ENCODE assay signal across 8 mouse cellular contexts in genomic region chrX:96130663-96131062, GRCm38 (mm10). TPM values are rescaled to one million over a fixed set of nuclear protein-coding genes. Genes with fewer than 3 reads are reported as not detected.
A peak's percentile ranks its signal among the peaks of the same experiment; 100 is the strongest.
DNase-seq lines count a peak whose midpoint lies in the region; ATAC-seq lines count a peak whose summit lies in the region.
"Had no signal": no experiment of that assay in that cellular context is flagged by ENCODE, and none has a peak within 500 bp of the region (broad histone marks: within the 10 kb centered on the region; RNA-seq: fewer than 3 reads in every experiment).

No protein-coding gene starts in this region.

- no peak overlapping the region for H3K4me2 ChIP-seq in forebrain, embryonic 11.5 days (ENCODE audit: low read depth, low read length, severe bottlenecking)
- H3K4me2 ChIP-seq: embryonic facial prominence, embryonic 15.5 days had no signal

- peaks cover 63% of the 10 kb centered on the region; the same call in 1 of the 2 replicates for H3K27me3 ChIP-seq in limb, embryonic 10.5 days (ENCODE audit: low read depth, poor library complexity, severe bottlenecking)
- no peaks in the 10 kb centered on the region for H3K27me3 ChIP-seq in forebrain, embryonic 11.5 days (ENCODE audit: control insufficient read depth, insufficient read depth, low read length)
- H3K27me3 ChIP-seq: embryonic facial prominence, embryonic 15.5 days had no signal

- no peak overlapping the region for H3K9ac ChIP-seq in forebrain, embryonic 11.5 days (ENCODE audit: low read length)
- H3K9ac ChIP-seq: embryonic facial prominence, embryonic 15.5 days had no signal

- peak; percentile 80 for DNase-seq in T-cell, adult 2 months (ENCODE audit: low spot score)
- DNase-seq in kidney, adult 9 months = peak; percentile 40
- no peak for DNase-seq in limb, embryonic 10.5 days (ENCODE audit: low spot score)
- DNase-seq in urinary bladder, postnatal 14 days (ENCODE audit: low spot score) = no peak
- no peak for DNase-seq in forebrain, embryonic 11.5 days (ENCODE audit: low spot score)

- no peaks in the 10 kb centered on the region for H3K4me1 ChIP-seq in limb, embryonic 10.5 days
- H3K4me1 ChIP-seq in forebrain, embryonic 11.5 days (replicated peaks; ENCODE audit: control insufficient read depth, insufficient read depth, low read length) = no peaks in the 10 kb centered on the region
- H3K4me1 ChIP-seq: embryonic facial prominence, embryonic 15.5 days had no signal

- no peak overlapping the region for H3K27ac ChIP-seq in limb, embryonic 10.5 days
- no peak overlapping the region for H3K27ac ChIP-seq in forebrain, embryonic 11.5 days (ENCODE audit: low read depth, low read length)
- H3K27ac ChIP-seq: embryonic facial prominence, embryonic 15.5 days had no signal

- 65% methylated on average over 6 of the region's 6 CpGs for WGBS in limb, embryonic 10.5 days
- WGBS in forebrain, embryonic 11.5 days = 72% methylated on average over 6 of the region's 6 CpGs

- no peaks in the 10 kb centered on the region for H3K9me3 ChIP-seq in limb, embryonic 10.5 days (replicated peaks)
- H3K9me3 ChIP-seq in forebrain, embryonic 11.5 days (ENCODE audit: control insufficient read depth, low read length) = no peaks in the 10 kb centered on the region
- H3K9me3 ChIP-seq: embryonic facial prominence, embryonic 15.5 days had no signal

- H3K4me3 ChIP-seq in limb, embryonic 10.5 days = no peak overlapping the region
- no peak overlapping the region for H3K4me3 ChIP-seq in forebrain, embryonic 11.5 days (ENCODE audit: low read depth, low read length)
- H3K4me3 ChIP-seq: embryonic facial prominence, embryonic 15.5 days had no signal

- no peaks in the 10 kb centered on the region for H3K36me3 ChIP-seq in limb, embryonic 10.5 days
- no peaks in the 10 kb centered on the region for H3K36me3 ChIP-seq in forebrain, embryonic 11.5 days (ENCODE audit: control insufficient read depth, insufficient read depth, low read length)
- H3K36me3 ChIP-seq: embryonic facial prominence, embryonic 15.5 days had no signal

- peak; percentile 74 for ATAC-seq in CD4-positive, CD25-positive, alpha-beta regulatory T cell, adult 4 months
- peak; percentile 86 for ATAC-seq in megakaryocyte, adult 5-6 weeks (ENCODE audit: poor library complexity, severe bottlenecking)
- no peak for ATAC-seq in forebrain, embryonic 11.5 days (replicated peaks; ENCODE audit: low FRiP score)

RNA-seq across cellular contexts. Expression of gene Msn, which starts 34.8 kb away (rescaled TPM):
- 1,000 to 10,000 TPM in 1 of 2 experiments, 100 to 1,000 TPM in 1; 771 to 1,065 TPM for polyA plus RNA-seq in CD4-positive, CD25-positive, alpha-beta regulatory T cell, adult 4 months (2017; shearing (Covaris generic))
- 825 and 881 TPM in 2 replicates for total RNA-seq in megakaryocyte, adult 5-6 weeks (2015)
- 296 and 421 TPM in 2 replicates for total RNA-seq in megakaryocyte, adult 5-6 weeks (2017)
- polyA plus RNA-seq in limb, embryonic 10.5 days (2016; fragmentation: Nextera tagmentation; extraction: Ambion mirVana) = 98.5 and 100 TPM in 2 replicates
- 106 and 107 TPM in 2 replicates for polyA plus RNA-seq in forebrain, embryonic 11.5 days (2014; fragmentation: Nextera tagmentation; extraction: Ambion mirVana)

Comparison
In these comparisons a context has a peak if more than half of its experiments do, and no peak if none do; other contexts are left out.
1. DNase-seq: peak in T-cell, adult 2 months (single experiment) and kidney, adult 9 months (single experiment); none in limb, embryonic 10.5 days (single experiment), urinary bladder, postnatal 14 days (single experiment) and forebrain, embryonic 11.5 days (single experiment).